Mouse (Mus musculus) R1 (cell line): ENCODE data around the gene Pfdn2.
A peak's percentile ranks its signal among the peaks of the same experiment; 100 is the strongest.

ENCODE experiments used
- DNase-seq: peaks from one replicate; pipeline ENCODE4 v3.0.0-alpha.2; 2018; ENCODE audit warnings: low read depth, low spot score

The Pfdn2 gene

DNA sequence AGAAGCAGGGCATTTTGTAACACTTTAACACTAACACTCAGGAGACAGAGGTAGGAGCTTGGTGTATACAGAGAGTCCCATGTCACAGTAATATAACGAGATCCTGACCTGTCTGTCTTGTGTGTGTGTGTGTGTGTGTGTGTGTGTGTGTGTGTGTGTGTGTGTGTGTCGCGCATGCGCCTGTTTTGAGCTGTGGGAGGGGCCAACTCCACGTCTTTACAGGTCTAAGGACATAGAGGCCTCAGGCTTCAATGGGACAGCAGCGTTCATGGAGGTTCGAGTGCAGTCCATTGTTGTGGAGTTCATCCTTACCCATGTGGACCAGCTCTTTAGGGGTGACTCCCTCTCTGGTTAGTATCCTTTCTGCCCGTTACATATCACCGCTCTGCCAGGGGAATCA, 57.5 kb downstream of the Pfdn2 start:
- peak; percentile 86 for DNase-seq

DNA sequence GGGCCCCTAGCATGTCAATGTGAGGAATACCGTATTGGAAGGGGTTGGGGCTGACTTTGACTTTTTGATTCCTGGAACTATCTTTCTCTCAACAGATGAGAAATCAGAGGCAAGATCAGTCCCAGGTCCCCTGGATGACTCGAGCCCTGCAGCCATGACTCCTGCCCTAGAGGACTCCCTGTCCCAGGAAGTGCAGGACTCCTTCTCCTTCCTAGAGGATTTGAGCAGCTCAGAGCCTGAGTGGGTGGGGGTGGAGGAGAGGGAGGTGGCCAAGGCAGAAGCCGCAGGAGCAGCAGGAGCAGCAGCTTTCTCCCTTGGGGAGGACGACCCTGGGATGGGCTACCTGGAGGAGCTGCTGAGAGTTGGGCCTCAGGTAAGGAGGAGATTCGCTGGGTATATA, 61.8 kb downstream of the Pfdn2 start:
- no peak for DNase-seq
